Mouse (Mus musculus) MEL (cell line): ENCODE measurements around the gene Prap1. TPM values are rescaled to one million over a fixed set of nuclear protein-coding genes. Genes with fewer than 3 reads are reported as not detected.

Experiments
- DNase-seq: peaks from one replicate; pipeline ENCODE4 v3.0.0; 2011; ENCODE audit warnings: low read depth, low spot score
- H3K27ac ChIP-seq: 2 replicates; pipeline ENCODE4 v1.5.1; 2012; ENCODE audit warnings: low read depth, mild to moderate bottlenecking, control low read depth, low read length, moderate library complexity; ENCODE audit not compliant: control insufficient read depth
- H3K27me3 ChIP-seq, 2 experiments: fragments of 150-350 bp in 1 of 2; sonication (generic) in 1 of 2; 2 replicates each; pipeline ENCODE4 v1.6.1; 2012; ENCODE audit warnings: low read length in 2 of 2, mild to moderate bottlenecking in 2 of 2, improper control_type of control experiment in 1 of 2, moderate library complexity in 1 of 2; ENCODE audit not compliant: insufficient read depth in 2 of 2, control insufficient read depth in 1 of 2
- H3K36me3 ChIP-seq, 2 experiments: 2 replicates each; pipeline ENCODE4 v1.6.1; 2012 to 2014; ENCODE audit warnings: low read length in 2 of 2, improper control_type of control experiment in 1 of 2, inconsistent platforms in 1 of 2, mild to moderate bottlenecking in 1 of 2; ENCODE audit not compliant: insufficient read depth in 2 of 2, control insufficient read depth in 1 of 2
- H3K4me1 ChIP-seq, 2 experiments: fragments of 150-350 bp in 1 of 2; sonication (generic) in 1 of 2; 2 replicates each; pipeline ENCODE4 v1.6.1; 2012; ENCODE audit warnings: low read length in 2 of 2, improper control_type of control experiment in 1 of 2, mild to moderate bottlenecking in 1 of 2; ENCODE audit not compliant: insufficient read depth in 2 of 2, control insufficient read depth in 1 of 2
- H3K4me3 ChIP-seq, 2 experiments: fragments of 150-350 bp in 1 of 2; sonication (generic) in 1 of 2; 2 replicates each; pipeline ENCODE4 v1.5.1; 2012; ENCODE audit warnings: low read depth in 2 of 2, low read length in 2 of 2, mild to moderate bottlenecking in 2 of 2, moderate library complexity in 2 of 2, control low read depth in 1 of 2, improper control_type of control experiment in 1 of 2; ENCODE audit not compliant: control insufficient read depth in 1 of 2, insufficient read depth in 1 of 2
- H3K79me2 ChIP-seq: 2 replicates; pipeline ENCODE4 v1.6.1; 2012; ENCODE audit warnings: mild to moderate bottlenecking, low read length, moderate library complexity; ENCODE audit not compliant: control insufficient read depth, poor library complexity, insufficient read depth
- H3K9ac ChIP-seq: 2 replicates; pipeline ENCODE4 v1.6.1; 2012; ENCODE audit warnings: low read depth, mild to moderate bottlenecking, control low read depth, low read length, moderate library complexity; ENCODE audit not compliant: control insufficient read depth, poor library complexity, severe bottlenecking
- H3K9me3 ChIP-seq: fragments of 150-350 bp; sonication (generic); replicated peaks from 2 replicates; pipeline ENCODE4 v1.6.1; 2012; ENCODE audit warnings: mild to moderate bottlenecking, low read length, improper control_type of control experiment, moderate library complexity; ENCODE audit not compliant: insufficient read depth
- CHD2 ChIP-seq: IDR thresholded peaks from 2 replicates; pipeline ENCODE4 v1.6.1; 2011; ENCODE audit warnings: low read length, improper control_type of control experiment
- E2F4 ChIP-seq: IDR thresholded peaks from 2 replicates; pipeline ENCODE4 v1.6.1; 2011; ENCODE audit warnings: low read depth, low read length, improper control_type of control experiment, borderline replicate concordance
- ELF1 ChIP-seq: IDR thresholded peaks from 2 replicates; pipeline ENCODE4 v1.6.1; 2014; ENCODE audit warnings: low read depth, mild to moderate bottlenecking, inconsistent platforms, low read length, improper control_type of control experiment, moderate library complexity
- ETS1 ChIP-seq: IDR thresholded peaks from 2 replicates; pipeline ENCODE4 v1.6.1; 2012; ENCODE audit warnings: low read depth, mild to moderate bottlenecking, inconsistent platforms, low read length, improper control_type of control experiment, moderate library complexity
- GATA1 ChIP-seq: IDR thresholded peaks from 2 replicates; pipeline ENCODE4 v1.6.1; 2011; ENCODE audit warnings: low read depth, low read length, improper control_type of control experiment
- HCFC1 ChIP-seq: IDR thresholded peaks from 2 replicates; pipeline ENCODE4 v1.6.1; 2012; ENCODE audit warnings: low read depth, mild to moderate bottlenecking, inconsistent platforms, low read length, improper control_type of control experiment, moderate library complexity
- JUND ChIP-seq: IDR thresholded peaks from 2 replicates; pipeline ENCODE4 v1.6.1; 2011; ENCODE audit warnings: low read depth, mild to moderate bottlenecking, improper control_type of control experiment, low read length
- KAT2A ChIP-seq: conservative IDR thresholded peaks from 2 replicates; pipeline ENCODE4 v1.6.1; 2012; ENCODE audit warnings: low read depth, low read length, improper control_type of control experiment, inconsistent platforms
- MAFK ChIP-seq: IDR thresholded peaks from 2 replicates; pipeline ENCODE4 v1.6.1; 2011; ENCODE audit warnings: low read depth, mild to moderate bottlenecking, low read length, improper control_type of control experiment, borderline replicate concordance
- MAX ChIP-seq: IDR thresholded peaks from 2 replicates; pipeline ENCODE4 v1.6.1; 2011; ENCODE audit warnings: low read length, improper control_type of control experiment
- MAZ ChIP-seq: IDR thresholded peaks from 2 replicates; pipeline ENCODE4 v1.6.1; 2012; ENCODE audit warnings: low read depth, mild to moderate bottlenecking, inconsistent platforms, low read length, improper control_type of control experiment
- MEF2A ChIP-seq: IDR thresholded peaks from 2 replicates; pipeline ENCODE4 v1.6.1; 2014; ENCODE audit warnings: low read depth, mild to moderate bottlenecking, inconsistent platforms, low read length, improper control_type of control experiment; ENCODE audit not compliant: poor library complexity, insufficient replicate concordance, severe bottlenecking; ENCODE audit errors: extremely low read depth
- MXI1 ChIP-seq: IDR thresholded peaks from 2 replicates; pipeline ENCODE4 v1.6.1; 2011; ENCODE audit warnings: mild to moderate bottlenecking, low read depth, low read length, improper control_type of control experiment
- MYC ChIP-seq: IDR thresholded peaks from 2 replicates; pipeline ENCODE4 v1.6.1; 2011; ENCODE audit warnings: low read depth, mild to moderate bottlenecking, low read length, improper control_type of control experiment, moderate library complexity
- NELFE ChIP-seq: IDR thresholded peaks from 2 replicates; pipeline ENCODE4 v1.6.1; 2011; ENCODE audit warnings: low read depth, low read length, improper control_type of control experiment
- NRF1 ChIP-seq: IDR thresholded peaks from 2 replicates; pipeline ENCODE4 v1.6.1; 2014; ENCODE audit warnings: low read depth, mild to moderate bottlenecking, inconsistent platforms, low read length, improper control_type of control experiment, moderate library complexity; ENCODE audit not compliant: poor library complexity, insufficient read depth, severe bottlenecking
- POLR2A ChIP-seq, 2 experiments: IDR thresholded peaks; 2 replicates each; pipeline ENCODE4 v1.6.1; 2011 to 2012; ENCODE audit warnings: low read length in 2 of 2, mild to moderate bottlenecking in 2 of 2, control low read depth in 1 of 2, improper control_type of control experiment in 1 of 2, low read depth in 1 of 2, moderate library complexity in 1 of 2; ENCODE audit not compliant: control insufficient read depth in 1 of 2, insufficient read depth in 1 of 2, poor library complexity in 1 of 2
- POLR2AphosphoS2 ChIP-seq: IDR thresholded peaks from 2 replicates; pipeline ENCODE4 v1.6.1; 2011; ENCODE audit warnings: low read length, improper control_type of control experiment
- RCOR1 ChIP-seq: IDR thresholded peaks from 2 replicates; pipeline ENCODE4 v1.6.1; 2012; ENCODE audit warnings: low read depth, mild to moderate bottlenecking, inconsistent platforms, low read length, improper control_type of control experiment
- SIN3A ChIP-seq: IDR thresholded peaks from 2 replicates; pipeline ENCODE4 v1.6.1; 2012; ENCODE audit warnings: low read length, improper control_type of control experiment, inconsistent platforms
- SMC3 ChIP-seq: IDR thresholded peaks from 2 replicates; pipeline ENCODE4 v1.6.1; 2011; ENCODE audit warnings: low read depth, low read length, improper control_type of control experiment
- TAL1 ChIP-seq: IDR thresholded peaks from 2 replicates; pipeline ENCODE4 v1.6.1; 2012; ENCODE audit warnings: mild to moderate bottlenecking, inconsistent platforms, low read length, moderate library complexity, mixed read lengths
- TBP ChIP-seq: IDR thresholded peaks from 2 replicates; pipeline ENCODE4 v1.8.0; 2011; ENCODE audit warnings: low read depth, low read length, improper control_type of control experiment
- TCF12 ChIP-seq: IDR thresholded peaks from 2 replicates; pipeline ENCODE4 v1.6.1; 2014; ENCODE audit warnings: low read depth, mild to moderate bottlenecking, inconsistent platforms, low read length, improper control_type of control experiment, moderate library complexity
- UBTF ChIP-seq: IDR thresholded peaks from 2 replicates; pipeline ENCODE4 v1.6.1; 2012; ENCODE audit warnings: low read depth, mild to moderate bottlenecking, inconsistent platforms, low read length, improper control_type of control experiment, moderate library complexity, borderline replicate concordance; ENCODE audit not compliant: insufficient read depth
- USF1 ChIP-seq: IDR thresholded peaks from 2 replicates; pipeline ENCODE4 v1.6.1; 2014; ENCODE audit warnings: low read depth, mild to moderate bottlenecking, inconsistent platforms, low read length, improper control_type of control experiment, moderate library complexity
- USF2 ChIP-seq, 2 experiments: IDR thresholded peaks; 2 replicates each; pipeline ENCODE4 v1.6.1; 2011 to 2012; ENCODE audit warnings: improper control_type of control experiment in 2 of 2, low read length in 2 of 2, borderline replicate concordance in 1 of 2, inconsistent platforms in 1 of 2, low read depth in 1 of 2, mild to moderate bottlenecking in 1 of 2; ENCODE audit not compliant: insufficient read depth in 1 of 2
- ZC3H11A ChIP-seq: IDR thresholded peaks from 2 replicates; pipeline ENCODE4 v1.6.1; 2012; ENCODE audit warnings: low read depth, mild to moderate bottlenecking, inconsistent platforms, low read length, improper control_type of control experiment
- ZKSCAN1 ChIP-seq: IDR thresholded peaks from 2 replicates; pipeline ENCODE4 v1.6.1; 2012; ENCODE audit warnings: low read depth, mild to moderate bottlenecking, inconsistent platforms, low read length, improper control_type of control experiment, moderate library complexity
- ZMIZ1 ChIP-seq: IDR thresholded peaks from 2 replicates; pipeline ENCODE4 v1.6.1; 2012; ENCODE audit warnings: low read depth, mild to moderate bottlenecking, inconsistent platforms, low read length, improper control_type of control experiment, moderate library complexity
- polyA plus RNA-seq, 2 experiments: library from polyadenylated mRNA; stranded (reverse) in 1 of 2; unstranded in 1 of 2; fragments of >175 nt in 1 of 2; fragments of >200 nt in 1 of 2; gene quantifications; 2 replicates each; pipeline versions ENCODE4 v1.2.1 to v1.2.4; 2012; ENCODE audit warnings: low replicate concordance in 2 of 2, low read depth in 1 of 2; ENCODE audit not compliant: insufficient read length in 2 of 2, insufficient read depth in 1 of 2, missing spikeins in 1 of 2
- total RNA-seq: library from RNA; depleted of rRNA; stranded (reverse); fragments of 300-350 nt; gene quantifications from 2 replicates; pipeline ENCODE4 v1.2.3, GENCODE M21; 2012

Prap1 gene
- total and polyA plus RNA-seq, 3 experiments: not detected

- H3K79me2 ChIP-seq: peaks cover 2% of the 10 kb centered on the region; the same call in 1 of the 2 replicates
- TF ChIP-seq NELFE: peak; percentile 84
- TF ChIP-seq SIN3A: peak; percentile 84
- TF ChIP-seq ZMIZ1: peak; percentile 62
- peak; percentile 93 for TF ChIP-seq HCFC1
- TF ChIP-seq CHD2: no peak
- peak; percentile 82 for TF ChIP-seq USF1
- 0 out of 2 replicates have a peak, but pooled peaks have one; percentile 51 for TF ChIP-seq UBTF
- peak; percentile 94 for TF ChIP-seq MXI1
- peak; percentile 89 for TF ChIP-seq TBP
- no peak for TF ChIP-seq TAL1
- TF ChIP-seq ZC3H11A: no peak
- TF ChIP-seq ELF1: peak; percentile 73
- peak; percentile 91 for TF ChIP-seq NRF1
- peak; percentile 92 for TF ChIP-seq MYC
- TF ChIP-seq TCF12: peak; percentile 86
- TF ChIP-seq USF2 (IDR thresholded peaks at IDR 0.05; ENCODE audit: borderline replicate concordance in 1 of 2, insufficient read depth in 1 of 2, low read depth in 1 of 2, low read length in 2 of 2): no peak
- no peak for TF ChIP-seq MAZ
- TF ChIP-seq POLR2AphosphoS2: peak; percentile 53; the same call in 1 of the 2 replicates
- peak; percentile 78; the same call in 1 of the 2 replicates for TF ChIP-seq KAT2A
- TF ChIP-seq MAX: peak; percentile 96
- TF ChIP-seq SMC3: no peak
- no peak for TF ChIP-seq MAFK
- TF ChIP-seq ETS1: peak; percentile 33; the same call in 1 of the 2 replicates
- 0 out of 2 replicates have a peak, but pooled peaks have one; percentile 4 for TF ChIP-seq MEF2A
- no peak for TF ChIP-seq RCOR1
- TF ChIP-seq POLR2A (IDR thresholded peaks at IDR 0.05; ENCODE audit: control insufficient read depth in 1 of 2, insufficient read depth in 1 of 2, low read depth in 1 of 2, low read length in 2 of 2, poor library complexity in 1 of 2): peak; percentile 84 to 92
- TF ChIP-seq ZKSCAN1: no peak
- no peak for TF ChIP-seq E2F4
- no peak for TF ChIP-seq JUND
- no peak for TF ChIP-seq GATA1
- H3K4me3 ChIP-seq: peak within 1 kb of the TSS; percentile 66 to 93
- DNase-seq: peak; percentile 96
- no peaks in the 10 kb centered on the region for H3K27me3 ChIP-seq
- H3K9ac ChIP-seq: peak within 1 kb of the TSS; percentile 97
- peaks cover 0 to 17% of the 10 kb centered on the region in 2 experiments; a peak in 2 of 4 replicates for H3K4me1 ChIP-seq
- H3K36me3 ChIP-seq: peaks cover 0 to 16% of the 10 kb centered on the region in 2 experiments; a peak in 2 of 4 replicates
- peak within 1 kb of the TSS; percentile 86 for H3K27ac ChIP-seq
- H3K9me3 ChIP-seq: no peaks in the 10 kb centered on the region
These were observed 44.2 kb downstream of the Prap1 start, which contains the start of gene Mtg1 for GRCm38 (mm10) chr7:140137135-140138020. TSS of gene Mtg1 (plus strand) at chr7:140137564.
